Mouse (Mus musculus) CH12.LX (cell line): Measurements from ENCODE around the gene Aff3. TPM values are rescaled to one million over a fixed set of nuclear protein-coding genes. Genes with fewer than 3 reads are reported as not detected.

Experiments used
- DNase-seq: peaks from one replicate; pipeline ENCODE4 v3.0.0-alpha.2; 2013; ENCODE audit errors: extremely low read depth
- H3K27ac ChIP-seq: 2 replicates; pipeline ENCODE4 v1.5.1; 2012; ENCODE audit warnings: low read depth, mild to moderate bottlenecking, control low read depth, moderate library complexity; ENCODE audit not compliant: insufficient read depth
- H3K27me3 ChIP-seq: replicated peaks from 2 replicates; pipeline ENCODE3; 2012; ENCODE audit warnings: inconsistent platforms
- H3K36me3 ChIP-seq, 2 experiments: replicated peaks in 1 of 2; 2 replicates each; pipeline versions ENCODE3 to v1.6.1; 2012; ENCODE audit warnings: inconsistent platforms in 1 of 2, low read length in 1 of 2, mild to moderate bottlenecking in 1 of 2, mixed read lengths in 1 of 2, moderate library complexity in 1 of 2; ENCODE audit not compliant: control insufficient read depth in 1 of 2, insufficient read depth in 1 of 2
- H3K4me1 ChIP-seq, 2 experiments: 2 replicates each; pipeline ENCODE4 v1.6.1; 2012; ENCODE audit warnings: inconsistent platforms in 1 of 2, moderate library complexity in 1 of 2; ENCODE audit not compliant: insufficient read depth in 2 of 2, control insufficient read depth in 1 of 2
- H3K4me2 ChIP-seq: 2 replicates; pipeline ENCODE4 v1.6.1; 2012; ENCODE audit warnings: low read depth, mild to moderate bottlenecking, control low read depth; ENCODE audit not compliant: poor library complexity, insufficient read depth, severe bottlenecking
- H3K4me3 ChIP-seq, 3 experiments: fragments of 150-350 bp in 1 of 3; sonication (generic) in 1 of 3; replicated peaks in 1 of 3; 2 replicates each; pipeline versions ENCODE3 to v1.5.1; 2011 to 2012; ENCODE audit warnings: low read depth in 2 of 3, low read length in 2 of 3, mild to moderate bottlenecking in 2 of 3, moderate library complexity in 2 of 3, control low read depth in 1 of 3, improper control_type of control experiment in 1 of 3, inconsistent platforms in 1 of 3, mixed read lengths in 1 of 3; ENCODE audit not compliant: poor library complexity in 1 of 3
- H3K79me2 ChIP-seq: replicated peaks from 2 replicates; pipeline ENCODE4 v1.6.1; 2012; ENCODE audit warnings: mild to moderate bottlenecking, moderate library complexity; ENCODE audit not compliant: control insufficient read depth, poor library complexity, insufficient read depth, severe bottlenecking; ENCODE audit errors: extremely low read depth
- H3K9ac ChIP-seq: 2 replicates; pipeline ENCODE4 v1.6.1; 2012; ENCODE audit warnings: low read depth, mild to moderate bottlenecking, control low read depth, moderate library complexity; ENCODE audit not compliant: insufficient read depth
- H3K9me3 ChIP-seq: replicated peaks from 2 replicates; pipeline ENCODE3; 2012; ENCODE audit warnings: low read length, inconsistent platforms, mixed read lengths
- BHLHE40 ChIP-seq: IDR thresholded peaks from 2 replicates; pipeline ENCODE4 v1.6.1; 2011; ENCODE audit warnings: mild to moderate bottlenecking, low read depth, low read length, improper control_type of control experiment
- CHD2 ChIP-seq: IDR thresholded peaks from 2 replicates; pipeline ENCODE4 v1.6.1; 2011; ENCODE audit warnings: low read length, improper control_type of control experiment
- E2F4 ChIP-seq: IDR thresholded peaks from 2 replicates; pipeline ENCODE4 v1.6.1; 2011; ENCODE audit warnings: low read depth, low read length, improper control_type of control experiment; ENCODE audit not compliant: insufficient replicate concordance
- ELF1 ChIP-seq: IDR thresholded peaks from 2 replicates; pipeline ENCODE4 v1.6.1; 2014; ENCODE audit warnings: low read depth, mild to moderate bottlenecking, inconsistent platforms, low read length, improper control_type of control experiment
- ETS1 ChIP-seq: conservative IDR thresholded peaks from 2 replicates; pipeline ENCODE4 v1.6.1; 2012; ENCODE audit warnings: low read depth, mild to moderate bottlenecking, inconsistent platforms, low read length, improper control_type of control experiment, moderate library complexity
- GABPA ChIP-seq: IDR thresholded peaks from 2 replicates; pipeline ENCODE4 v1.6.1; 2012; ENCODE audit warnings: low read depth, low read length, improper control_type of control experiment, inconsistent platforms; ENCODE audit not compliant: insufficient replicate concordance
- HCFC1 ChIP-seq: IDR thresholded peaks from 2 replicates; pipeline ENCODE4 v1.6.1; 2012; ENCODE audit warnings: low read depth, mild to moderate bottlenecking, inconsistent platforms, low read length, improper control_type of control experiment
- IRF4 ChIP-seq: IDR thresholded peaks from 2 replicates; pipeline ENCODE4 v1.6.1; 2014; ENCODE audit warnings: low read depth, mild to moderate bottlenecking, inconsistent platforms, low read length, improper control_type of control experiment
- KAT2A ChIP-seq: IDR thresholded peaks from 2 replicates; pipeline ENCODE4 v1.6.1; 2012; ENCODE audit warnings: low read length, improper control_type of control experiment, inconsistent platforms; ENCODE audit not compliant: insufficient replicate concordance
- MAFK ChIP-seq: IDR thresholded peaks from 2 replicates; pipeline ENCODE4 v1.6.1; 2011; ENCODE audit warnings: low read length, improper control_type of control experiment; ENCODE audit not compliant: insufficient replicate concordance
- MEF2A ChIP-seq: IDR thresholded peaks from 2 replicates; pipeline ENCODE4 v1.6.1; 2014; ENCODE audit warnings: low read depth, mild to moderate bottlenecking, inconsistent platforms, low read length, improper control_type of control experiment, borderline replicate concordance
- NRF1 ChIP-seq: IDR thresholded peaks from 2 replicates; pipeline ENCODE4 v1.6.1; 2014; ENCODE audit warnings: low read depth, mild to moderate bottlenecking, inconsistent platforms, low read length, improper control_type of control experiment, moderate library complexity
- PAX5 ChIP-seq: IDR thresholded peaks from 2 replicates; pipeline ENCODE4 v1.6.1; 2012; ENCODE audit warnings: low read length, inconsistent platforms, mixed read lengths
- POLR2A ChIP-seq: IDR thresholded peaks from 2 replicates; pipeline ENCODE4 v1.6.1; 2011; ENCODE audit warnings: low read depth, mild to moderate bottlenecking, improper control_type of control experiment, low read length
- POLR2AphosphoS2 ChIP-seq: IDR thresholded peaks from 2 replicates; pipeline ENCODE4 v1.6.1; 2011; ENCODE audit warnings: low read depth, low read length, improper control_type of control experiment
- RCOR1 ChIP-seq: conservative IDR thresholded peaks from 2 replicates; pipeline ENCODE4 v1.6.1; 2012; ENCODE audit warnings: low read depth, mild to moderate bottlenecking, inconsistent platforms, low read length, improper control_type of control experiment
- SIN3A ChIP-seq: IDR thresholded peaks from 2 replicates; pipeline ENCODE4 v1.6.1; 2012; ENCODE audit warnings: low read length, improper control_type of control experiment, inconsistent platforms
- TCF12 ChIP-seq: IDR thresholded peaks from 2 replicates; pipeline ENCODE4 v1.6.1; 2014; ENCODE audit warnings: low read depth, mild to moderate bottlenecking, inconsistent platforms, low read length, improper control_type of control experiment
- UBTF ChIP-seq: IDR thresholded peaks from 2 replicates; pipeline ENCODE4 v1.6.1; 2012; ENCODE audit warnings: low read depth, mild to moderate bottlenecking, inconsistent platforms, low read length, improper control_type of control experiment, moderate library complexity
- USF1 ChIP-seq: IDR thresholded peaks from 2 replicates; pipeline ENCODE4 v1.6.1; 2014; ENCODE audit warnings: low read depth, mild to moderate bottlenecking, inconsistent platforms, low read length, improper control_type of control experiment
- USF2 ChIP-seq: conservative IDR thresholded peaks from 2 replicates; pipeline ENCODE4 v1.6.1; 2011; ENCODE audit warnings: low read depth, low read length, improper control_type of control experiment
- ZC3H11A ChIP-seq: IDR thresholded peaks from 2 replicates; pipeline ENCODE4 v1.6.1; 2012; ENCODE audit warnings: low read depth, mild to moderate bottlenecking, inconsistent platforms, low read length, improper control_type of control experiment
- ZKSCAN1 ChIP-seq: IDR thresholded peaks from 2 replicates; pipeline ENCODE4 v1.6.1; 2012; ENCODE audit warnings: low read depth, inconsistent platforms, low read length, improper control_type of control experiment, borderline replicate concordance
- dilution Hi-C: fragments of 300-500 bp; cut with MboI; formaldehyde crosslinking; loops from 2 replicates; pipeline ENCODE4 v1.14.3; 2020; ENCODE audit warnings: low sequenced_read_pairs; ENCODE audit not compliant: extremely low pct_unique_long_range_greater_than_20kb, extremely low pct_ligation_motif_present
- in situ Hi-C: fragments of 300-500 bp; cut with MboI; formaldehyde crosslinking; loops from 3 replicates; pipeline ENCODE4 v1.14.3; 2019; ENCODE audit warnings: low sequenced_read_pairs, low pct_ligation_motif_present, low pct_unique_long_range_greater_than_20kb, mixed read lengths
- polyA plus RNA-seq: library from polyadenylated mRNA; unstranded; fragments of >175 nt; gene quantifications from 2 replicates; pipeline ENCODE4 v1.2.1, GENCODE M21; 2012; ENCODE audit warnings: low read depth; ENCODE audit not compliant: insufficient read length
- total RNA-seq, 2 experiments: library from RNA; depleted of rRNA; stranded (reverse); fragments of 300-350 nt in 1 of 2; fragments of >200 nt in 1 of 2; gene quantifications; 2 replicates each; pipeline ENCODE4 v1.2.3; 2012 to 2014

Gene Aff3
- total and polyA plus RNA-seq, 3 experiments: 5.1 to 29.9 (median 7.7) TPM

GRCm38 (mm10) chr1:38195721-38196120 lies 469.0 kb downstream of the Aff3 start:
- in situ Hi-C loops (no loop called here), dilution Hi-C loops (no loop called here)
- DNase-seq: no peak
- no peaks in the 10 kb centered on the region for H3K27me3 ChIP-seq
- H3K9me3 ChIP-seq: no peaks in the 10 kb centered on the region
- no peak overlapping the region for H3K4me2 ChIP-seq
- no peak overlapping the region for H3K27ac ChIP-seq
- H3K4me1 ChIP-seq: peaks cover 0 to 9% of the 10 kb centered on the region in 2 experiments; a peak in 1 of 4 replicates
- H3K4me3 ChIP-seq: no peak overlapping the region
- TF ChIP-seq IRF4: no peak
- no peak for TF ChIP-seq ZKSCAN1
- no peak for TF ChIP-seq UBTF
- TF ChIP-seq USF1: no peak
- TF ChIP-seq CHD2: no peak
- TF ChIP-seq TCF12: no peak
- no peak for TF ChIP-seq NRF1
- TF ChIP-seq ZC3H11A: no peak
- no peak for TF ChIP-seq SIN3A
- TF ChIP-seq POLR2A: no peak
- TF ChIP-seq HCFC1: no peak
- no peak for TF ChIP-seq GABPA
- no peak for TF ChIP-seq E2F4
- TF ChIP-seq PAX5: no peak
- TF ChIP-seq MEF2A: no peak
- TF ChIP-seq ETS1: no peak
- no peak for TF ChIP-seq MAFK
- TF ChIP-seq ELF1: no peak
- no peak for TF ChIP-seq USF2
- no peak for TF ChIP-seq POLR2AphosphoS2
- TF ChIP-seq, all 38 proteins: peak for 0
- Histone ChIP-seq H3K9ac (no peak overlapping the region), H3K79me2 (no peaks in the 10 kb centered on the region), H3K36me3 (peaks cover 0 to 59% of the 10 kb centered on the region in 2 experiments)

- no peak overlapping the region for H3K9ac ChIP-seq
- H3K4me3 ChIP-seq: no peak overlapping the region
- DNase-seq: no peak
- H3K27ac ChIP-seq: no peak overlapping the region
- H3K27me3 ChIP-seq: no peaks in the 10 kb centered on the region
- peaks cover 2 to 21% of the 10 kb centered on the region in 2 experiments; a peak in 1 of 4 replicates for H3K4me1 ChIP-seq
- no peaks in the 10 kb centered on the region for H3K9me3 ChIP-seq
- no peak overlapping the region for H3K4me2 ChIP-seq
- dilution Hi-C loops: no loop called here
- in situ Hi-C loops: no loop called here
- peaks cover 0 to 86% of the 10 kb centered on the region in 2 experiments for H3K36me3 ChIP-seq
- no peaks in the 10 kb centered on the region for H3K79me2 ChIP-seq
- TF ChIP-seq POLR2A (no peak), RCOR1 (no peak), MAFK (no peak), BHLHE40 (no peak), KAT2A (no peak), CHD2 (no peak), ZKSCAN1 (no peak)
- TF ChIP-seq, all 38 proteins: peak for 0
Observed at GRCm38 (mm10) chr1:38186227-38186545, 478.6 kb downstream of the Aff3 start.
